Mouse (Mus musculus): ENCODE measurements at regions not wholly inside any gene's neighbourhood (a gene's known extent, or its start where the extent isn't known, plus 50 kb on each side); places are given as distances from the start of the nearest gene placed in this dataset.

- no peak for ATAC-seq
These were observed 2620.0 kb upstream of the Gm7489 start for GRCm38 (mm10) chr15:51264599-51265163.

- no peak for ATAC-seq
These were observed 2618.7 kb upstream of the Gm7489 start for GRCm38 (mm10) chr15:51265971-51266370.

- ATAC-seq = no peak
These were observed 2612.9 kb upstream of the Gm7489 start for GRCm38 (mm10) chr15:51271632-51272312.

DNA sequence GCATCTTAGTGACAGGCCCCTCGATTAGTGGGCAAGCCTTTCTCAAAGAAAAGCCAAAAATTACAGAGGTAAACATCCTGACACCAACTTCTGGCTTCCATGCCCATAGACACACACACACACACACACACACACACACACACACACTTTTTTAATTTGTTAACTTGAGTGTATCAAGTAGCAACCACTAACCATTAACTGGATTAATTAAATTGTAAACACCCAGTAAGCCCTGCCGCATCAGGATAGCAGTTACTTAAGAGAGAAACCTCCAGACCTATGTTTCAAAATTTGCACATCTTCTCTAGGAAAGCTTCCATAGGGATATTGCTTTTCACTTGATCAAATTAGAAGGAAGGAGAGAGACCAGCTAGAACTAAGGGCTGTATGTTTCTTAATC is 2599.4 kb upstream of the Gm7489 start:
- ATAC-seq = no peak

DNA sequence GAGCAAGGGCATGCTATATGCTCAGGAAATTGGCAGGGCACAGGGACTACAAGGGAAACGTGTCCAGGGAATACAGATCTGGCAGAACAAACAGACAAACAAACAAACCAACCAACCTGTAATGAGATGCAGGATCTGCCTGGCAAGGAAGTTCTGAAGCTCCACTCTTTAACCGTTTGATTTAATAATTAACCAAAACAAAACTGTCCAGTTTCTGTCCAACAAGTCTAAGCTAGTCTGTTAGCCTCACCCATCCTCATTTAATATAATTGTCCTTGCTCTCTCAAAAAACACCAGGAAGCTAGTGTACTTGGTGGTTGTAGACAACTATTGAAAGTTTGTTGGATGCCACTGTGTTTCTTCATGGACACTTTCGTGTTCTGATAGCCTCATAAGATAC is 2598.4 kb upstream of the Gm7489 start:
- ATAC-seq = no peak

DNA sequence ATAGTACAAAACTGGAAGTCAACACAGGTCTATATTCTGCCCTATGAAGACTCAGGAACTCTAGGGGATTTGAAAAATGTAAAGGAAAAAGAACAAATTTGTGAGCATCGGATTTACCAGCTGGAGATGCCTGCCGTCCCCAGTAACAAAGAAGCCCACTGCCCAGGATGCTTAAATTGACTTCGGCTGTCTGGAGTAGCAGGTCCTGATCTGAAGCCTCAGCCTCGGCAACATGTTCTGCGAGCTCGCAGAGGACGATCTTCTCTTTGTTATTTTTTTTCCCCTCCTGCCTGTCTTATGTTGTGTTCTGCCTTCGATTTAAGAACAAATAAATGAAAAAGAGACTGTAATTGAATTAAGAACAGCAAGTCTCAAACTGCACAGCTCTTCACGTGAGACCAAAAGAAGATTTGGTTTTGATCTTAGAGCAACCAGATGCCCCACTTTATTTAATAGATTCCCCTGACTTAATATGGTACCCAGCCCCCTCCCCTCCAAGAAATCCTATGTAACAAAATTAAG is 2595.7 kb upstream of the Gm7489 start:
- no peak for ATAC-seq

- ATAC-seq = no peak
These were observed 2594.8 kb upstream of the Gm7489 start for GRCm38 (mm10) chr15:51289916-51290315.

DNA sequence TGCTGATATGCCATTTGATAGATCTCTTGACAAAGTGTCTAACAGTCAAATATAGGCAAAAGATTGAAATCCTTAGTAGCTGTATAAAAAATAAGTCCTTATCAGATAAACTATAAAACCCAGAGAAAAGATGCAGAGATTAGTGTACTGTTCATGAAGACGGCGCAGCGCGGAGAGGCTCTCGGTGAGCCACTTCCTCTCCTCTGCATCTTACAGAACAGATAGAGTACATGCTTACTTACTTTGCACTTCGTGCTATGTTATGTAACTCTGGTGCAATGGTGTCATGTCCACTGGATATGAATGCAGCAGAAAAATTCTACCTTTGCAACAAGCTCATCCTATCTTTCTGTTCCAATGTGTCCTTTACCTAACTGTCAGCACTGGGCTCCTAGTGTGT is 2593.5 kb upstream of the Gm7489 start:
- ATAC-seq = no peak

GRCm38 (mm10) chr15:51296841-51297240 is 2587.9 kb upstream of the Gm7489 start:
- ATAC-seq = no peak

DNA sequence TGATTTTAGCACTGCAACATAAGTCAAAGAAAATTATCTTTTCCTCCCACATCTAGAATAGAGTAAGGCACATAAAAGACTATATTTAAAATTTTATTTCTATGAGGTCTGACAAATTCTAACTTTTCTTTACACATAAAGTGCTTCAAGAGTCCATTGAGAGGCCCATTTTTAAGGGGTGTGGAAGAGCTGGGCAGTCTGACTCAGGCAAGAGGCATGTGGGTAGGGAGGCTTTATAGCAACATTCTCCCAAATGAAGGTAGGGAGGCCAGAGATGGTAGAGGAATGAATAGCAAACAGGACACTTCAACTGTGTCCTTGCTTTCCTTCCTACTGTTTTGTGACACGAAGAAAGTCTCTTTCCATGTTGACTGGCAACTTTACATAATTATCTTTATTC is 2566.6 kb upstream of the Gm7489 start:
- no peak for ATAC-seq

GRCm38 (mm10) chr15:51318760-51319159 is 2565.9 kb upstream of the Gm7489 start:
- ATAC-seq = no peak

DNA sequence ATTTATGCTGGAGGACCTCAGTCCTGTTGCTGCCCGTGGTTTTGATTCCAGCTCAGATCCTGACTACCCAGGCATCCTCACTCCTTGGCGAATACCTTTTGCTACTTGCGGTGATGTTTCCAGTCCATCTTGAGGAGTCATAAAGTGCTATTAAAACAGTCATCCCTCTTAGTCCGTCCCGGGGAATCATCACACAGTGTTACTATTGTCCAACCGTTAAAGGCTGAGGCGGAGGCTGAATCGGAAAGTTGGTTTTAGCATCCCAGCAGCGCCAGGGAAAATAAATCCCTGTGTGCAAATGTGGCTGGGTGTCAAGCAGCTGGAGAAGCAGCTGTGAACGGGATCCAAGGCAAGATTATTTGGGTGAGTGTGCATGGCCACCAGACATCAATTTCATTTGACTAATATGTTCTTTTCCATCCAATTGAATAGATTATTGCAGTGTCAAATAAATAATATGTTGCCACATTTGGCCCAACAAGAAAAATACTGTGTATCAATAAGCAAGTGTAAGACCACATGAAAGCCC is 2564.3 kb upstream of the Gm7489 start:
- ATAC-seq = no peak

DNA sequence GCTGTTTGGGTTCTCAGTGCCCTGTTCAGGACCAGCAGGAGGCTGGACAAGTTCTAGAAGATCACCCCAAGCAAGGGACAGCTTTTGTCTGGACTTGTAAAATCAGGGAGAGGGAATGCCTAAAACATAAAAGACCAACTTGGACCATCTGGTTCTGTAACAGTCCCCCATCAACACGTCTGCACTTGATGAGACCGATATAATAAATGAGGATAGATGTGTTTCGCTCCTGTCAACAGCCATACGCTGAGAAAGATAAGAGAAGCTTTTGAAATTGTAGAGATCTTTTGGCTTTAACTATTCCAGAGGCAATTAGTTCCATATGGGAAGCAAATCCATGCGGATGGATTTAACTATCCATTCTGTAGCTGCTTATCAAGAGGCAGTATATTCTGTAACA is 2561.4 kb upstream of the Gm7489 start:
- ATAC-seq = no peak

DNA sequence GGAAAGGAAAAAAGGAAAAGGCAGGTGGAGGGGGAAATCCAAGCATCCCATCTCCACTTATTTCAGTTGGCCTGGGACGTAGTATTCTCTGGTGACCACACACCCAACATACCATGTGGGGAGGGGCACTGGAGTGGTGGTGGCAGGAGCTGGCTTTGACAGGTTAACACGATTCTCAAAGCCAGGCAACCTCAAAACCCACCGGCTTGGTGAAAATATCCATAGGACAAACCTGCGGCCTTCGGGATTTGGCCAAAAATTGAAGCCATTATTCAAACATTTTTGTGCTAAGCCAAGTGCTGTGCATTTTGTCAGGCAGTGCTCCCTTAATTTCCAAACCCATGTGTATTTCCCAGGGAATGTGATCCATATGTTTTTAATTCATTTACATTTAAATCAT is 2560.5 kb upstream of the Gm7489 start:
- no peak for ATAC-seq

DNA sequence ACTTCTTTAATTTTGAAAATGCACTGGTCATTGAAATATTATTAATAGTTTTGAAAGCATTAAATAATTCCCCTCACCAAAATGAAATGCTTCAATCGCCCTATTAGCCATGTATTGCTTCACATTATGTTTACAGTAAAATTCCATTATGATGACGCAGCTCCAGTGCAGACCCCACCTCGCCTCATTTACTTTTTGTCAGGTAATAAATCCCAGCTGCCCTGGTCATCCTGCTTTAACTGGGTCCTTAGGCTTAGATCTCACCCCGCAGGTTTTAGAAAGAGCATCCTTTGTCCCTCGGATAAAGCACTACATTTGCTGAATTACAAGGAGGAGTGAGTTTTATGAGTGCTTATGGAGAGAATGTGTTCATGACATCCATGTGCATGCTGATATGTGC is 2557.0 kb upstream of the Gm7489 start:
- ATAC-seq = no peak

DNA sequence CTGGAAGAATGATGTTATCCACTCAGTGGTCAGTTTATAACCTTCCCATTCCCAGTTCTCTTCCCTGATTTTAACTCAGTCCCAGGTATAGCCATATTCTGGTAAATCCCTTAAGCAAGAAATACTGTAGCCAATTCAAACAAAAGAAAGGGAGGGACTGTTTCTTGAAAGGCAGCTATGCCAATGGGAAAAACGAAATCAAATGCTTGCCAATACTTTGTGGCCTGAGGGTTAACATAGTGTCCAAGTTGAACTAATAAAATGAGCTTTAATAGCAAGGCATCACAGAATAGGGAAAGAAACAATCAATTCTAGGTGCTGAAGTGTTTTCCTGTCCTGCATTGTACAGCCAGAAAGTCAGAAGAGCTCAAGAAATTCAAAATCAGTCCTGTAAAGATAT is 2548.3 kb upstream of the Gm7489 start:
- ATAC-seq = no peak

GRCm38 (mm10) chr15:51346301-51346700 is 2538.4 kb upstream of the Gm7489 start:
- no peak for ATAC-seq

DNA sequence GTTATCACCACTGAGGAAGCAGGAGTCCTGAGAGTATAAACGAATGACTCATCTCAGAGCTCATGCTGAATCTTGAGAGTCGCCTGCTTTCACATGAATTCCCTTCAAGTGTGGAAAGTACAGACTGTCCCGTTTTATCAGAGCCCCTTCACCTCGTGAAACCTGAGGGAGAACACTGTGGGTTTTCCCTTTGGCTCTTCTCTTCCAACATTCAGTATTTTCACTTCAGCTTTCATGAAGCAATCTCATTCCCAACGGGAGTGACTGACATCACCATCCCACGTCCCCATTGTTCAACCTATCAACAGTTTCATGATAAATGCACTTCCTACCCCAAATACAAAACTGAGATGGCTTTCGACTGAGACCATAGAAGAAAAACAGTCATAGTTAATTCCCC is 2521.3 kb upstream of the Gm7489 start:
- ATAC-seq = no peak

DNA sequence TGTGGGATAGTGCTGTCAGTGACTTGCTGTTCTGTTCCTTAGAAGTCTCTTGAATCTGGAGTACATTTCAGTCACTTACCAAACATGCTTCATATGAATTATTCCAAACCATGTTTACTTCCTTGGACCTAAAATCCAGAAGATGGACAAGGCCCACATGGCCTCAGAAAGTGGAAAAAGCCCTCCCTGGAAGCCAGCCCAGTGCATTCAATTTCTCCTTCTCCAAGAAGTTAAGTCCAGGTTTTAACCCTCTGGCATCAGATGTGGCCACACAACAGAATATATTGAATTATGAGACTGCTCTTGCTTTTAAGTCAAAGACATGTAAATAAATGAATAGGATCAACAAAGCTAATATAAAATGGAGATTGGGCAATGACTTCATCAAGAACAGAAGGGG is 2513.5 kb upstream of the Gm7489 start:
- ATAC-seq = no peak

DNA sequence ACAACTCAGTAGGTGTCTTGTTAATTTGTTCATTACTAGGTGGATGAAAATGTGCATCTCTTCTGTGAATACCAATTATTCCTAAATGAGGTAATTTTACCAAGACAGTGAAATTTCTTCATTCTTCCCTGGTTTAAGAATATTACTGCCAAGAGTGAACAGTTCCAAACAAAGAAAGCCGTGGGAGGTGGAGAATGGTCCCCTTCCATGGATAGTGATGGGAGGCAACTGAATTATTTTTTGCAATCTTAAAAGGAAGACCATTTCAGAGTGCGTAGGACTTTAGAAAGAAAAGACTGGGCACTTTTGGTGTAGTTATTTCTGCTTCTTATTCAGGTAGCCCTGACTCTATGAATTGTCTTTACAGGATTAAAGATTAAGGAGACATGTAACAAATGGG is 2494.3 kb upstream of the Gm7489 start:
- no peak for ATAC-seq

DNA sequence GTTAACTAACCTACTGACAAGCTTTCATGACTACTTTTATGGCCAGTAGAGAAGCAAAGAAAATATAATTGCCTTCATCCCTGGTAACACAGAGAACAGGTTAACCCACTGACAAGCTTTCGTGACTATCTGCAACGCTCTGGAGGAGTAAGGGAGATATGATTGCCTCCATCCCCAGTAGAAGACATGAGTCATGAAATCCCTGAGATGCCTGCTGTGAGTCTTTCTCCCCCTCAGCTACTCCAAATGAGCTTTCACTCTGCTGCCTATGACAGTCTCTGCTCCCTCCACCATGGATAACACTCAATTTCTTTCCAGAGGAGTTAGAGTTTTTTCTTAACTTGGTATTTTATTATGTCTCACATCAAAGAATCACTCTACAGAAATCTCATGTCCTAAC is 2493.4 kb upstream of the Gm7489 start:
- no peak for ATAC-seq

- no peak for ATAC-seq
These were observed 2492.0 kb upstream of the Gm7489 start for GRCm38 (mm10) chr15:51392449-51393405.

GRCm38 (mm10) chr15:51395961-51396360 is 2488.7 kb upstream of the Gm7489 start:
- ATAC-seq = no peak
